Mouse (Mus musculus): ENCODE measurements at regions not wholly inside any gene's neighbourhood (a gene's known extent, or its start where the extent isn't known, plus 50 kb on each side); places are given as distances from the start of the nearest gene placed in this dataset.

DNA sequence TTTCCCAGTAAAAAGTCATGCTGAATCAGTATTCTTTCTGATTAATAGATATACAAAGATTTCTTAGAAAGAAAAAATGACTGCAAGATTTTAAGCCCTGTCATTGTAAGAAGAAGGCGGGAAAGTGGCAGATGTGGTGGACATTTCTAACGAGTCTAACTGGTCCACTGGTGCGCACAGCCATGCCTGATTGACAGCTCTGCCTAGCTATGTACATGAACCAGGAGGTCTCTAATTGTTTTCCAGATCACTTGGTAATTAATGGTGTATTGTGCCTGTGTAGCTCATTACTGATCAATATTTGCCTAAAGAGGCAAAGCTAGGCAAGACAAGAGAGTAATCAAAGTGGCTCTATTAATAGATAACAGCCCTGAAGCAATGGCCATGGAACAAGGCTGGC lies 227.5 kb upstream of the Ndst3 start:
- DNase-seq (ENCODE audit: low spot score in 2 of 2): no peak

DNA sequence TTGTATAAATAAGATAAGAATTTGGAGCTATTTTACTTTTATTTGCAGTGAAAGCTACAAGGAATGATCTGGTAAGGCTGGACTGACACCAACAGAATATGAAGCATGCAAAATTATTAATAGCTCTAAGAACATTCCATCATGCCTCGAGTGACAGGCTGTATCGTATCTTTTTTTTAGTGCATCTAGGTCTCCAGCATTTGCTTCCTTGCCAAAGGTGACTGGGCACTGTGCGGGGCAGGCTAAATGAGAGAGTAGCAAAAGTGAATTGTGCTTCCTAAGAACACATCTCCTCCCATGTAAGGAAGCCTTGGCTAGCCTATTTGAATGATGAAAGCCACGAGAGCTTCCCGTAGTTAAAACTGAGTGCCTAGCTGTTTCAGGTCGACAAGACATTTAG lies 261.5 kb upstream of the Ndst3 start:
- no peak for DNase-seq (ENCODE audit: low spot score in 2 of 2)

DNA sequence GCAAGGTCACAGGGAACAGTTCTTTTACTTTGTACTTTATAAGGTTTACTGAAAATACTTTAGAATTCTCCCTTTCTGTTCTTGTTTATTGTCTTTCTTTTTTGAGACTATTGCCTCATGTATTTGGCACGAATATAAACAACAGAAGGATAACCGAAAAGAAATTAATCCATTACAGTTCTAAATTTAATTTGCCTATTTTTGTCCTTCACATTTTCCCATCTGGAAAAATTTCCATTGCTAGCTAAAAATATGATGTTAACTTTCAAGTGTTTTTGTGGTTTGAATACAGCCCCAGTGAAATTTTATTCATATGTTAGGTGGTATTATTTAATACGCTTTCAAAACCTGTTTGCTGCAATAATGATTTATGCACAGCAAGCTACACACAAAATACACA lies 276.7 kb upstream of the Ndst3 start:
- no peak for DNase-seq (ENCODE audit: low spot score in 2 of 2)

DNA sequence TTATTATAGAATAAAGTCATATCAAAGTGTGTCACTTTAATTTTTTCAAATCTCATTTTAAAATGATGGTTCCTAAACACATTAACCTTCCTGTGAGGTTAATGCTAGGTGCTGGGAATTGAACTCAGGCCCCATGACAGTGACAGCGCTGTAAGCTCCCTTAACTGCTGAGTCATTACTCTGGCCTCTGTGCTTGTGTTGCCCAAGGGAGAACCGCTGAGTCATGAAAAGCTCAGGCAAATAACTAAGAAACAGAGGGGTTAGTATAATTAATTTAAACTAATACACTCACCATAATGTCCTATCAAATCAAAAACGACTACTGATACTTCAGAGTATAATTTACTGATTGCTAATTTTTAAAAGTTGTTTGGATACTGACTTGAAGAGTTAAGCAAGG lies 281.7 kb upstream of the Ndst3 start:
- no peak for DNase-seq (ENCODE audit: low spot score in 2 of 2)

DNA sequence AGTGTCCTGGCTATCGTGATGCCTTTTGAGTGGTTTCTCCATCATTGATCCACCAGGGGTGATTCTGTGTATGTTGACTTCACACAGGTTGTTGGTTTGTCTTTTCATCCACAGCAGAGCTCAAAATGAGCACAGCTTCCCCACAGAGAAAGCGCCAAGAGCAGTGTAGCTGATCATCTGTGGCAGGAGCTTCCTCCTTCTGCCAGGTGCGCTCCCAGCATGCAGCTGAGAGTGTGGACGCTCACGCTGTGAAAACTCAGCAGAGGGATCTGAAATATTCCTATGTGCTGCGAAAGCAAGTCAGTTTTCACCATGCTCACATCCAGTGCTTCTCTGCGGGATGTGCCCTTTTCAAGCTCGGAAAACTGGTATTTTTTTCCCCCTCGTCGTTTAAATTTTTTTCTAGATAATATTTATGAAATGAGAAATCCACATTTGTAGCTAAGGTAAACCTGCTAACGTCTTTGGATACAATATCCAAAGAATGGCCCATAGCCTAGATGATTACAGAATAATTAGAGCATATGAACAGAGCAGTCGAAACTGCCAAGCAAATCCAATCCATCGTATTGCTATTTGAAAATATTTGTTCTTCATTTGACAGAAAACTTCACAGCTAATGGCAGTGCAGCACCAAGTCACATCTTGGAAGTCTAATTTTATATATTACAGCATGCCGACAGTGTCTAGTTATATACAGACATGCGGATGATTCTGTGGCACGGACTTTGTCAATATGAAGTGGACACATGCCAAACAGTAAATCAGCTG lies 283.3 kb upstream of the Ndst3 start:
- DNase-seq (ENCODE audit: low spot score in 2 of 2): no peak

DNA sequence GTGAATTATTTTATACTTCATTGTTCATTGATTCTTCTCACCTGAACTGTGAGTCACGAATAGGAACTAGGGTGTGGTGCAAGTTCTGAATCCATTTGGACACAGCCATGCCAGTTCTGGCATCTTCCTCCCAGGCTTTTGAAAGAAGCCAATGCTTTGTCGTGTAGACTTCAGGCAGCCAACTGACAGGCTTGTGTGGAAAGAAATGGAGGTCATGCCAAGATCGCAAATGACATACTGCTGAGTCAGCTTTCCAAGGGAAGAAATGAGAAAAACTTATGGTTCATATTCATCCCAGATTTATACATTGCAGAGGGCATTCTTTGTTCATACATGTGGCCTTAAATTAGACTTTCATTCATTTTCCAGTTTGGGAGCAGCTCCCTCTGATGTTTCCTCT lies 285.8 kb upstream of the Ndst3 start:
- no peak for DNase-seq (ENCODE audit: low spot score in 2 of 2)

DNA sequence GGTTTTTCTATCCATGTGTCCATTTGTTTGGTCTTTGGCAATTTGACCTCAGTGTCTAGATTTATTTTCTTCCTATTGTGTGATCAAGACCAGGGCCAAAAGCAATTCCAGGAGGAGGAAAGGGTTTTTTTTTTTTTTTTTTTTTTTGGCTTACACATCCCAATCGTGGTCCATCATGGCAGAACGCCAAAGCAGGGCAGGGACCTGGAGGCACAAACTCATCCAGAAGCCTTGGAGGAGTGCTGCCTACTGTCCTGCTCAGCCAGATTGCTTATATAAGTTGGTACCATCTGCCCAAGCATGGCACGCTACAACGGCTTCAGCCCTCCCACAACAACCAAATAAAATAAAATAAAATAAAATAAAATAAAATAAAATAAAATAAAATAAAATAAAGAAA lies 286.5 kb upstream of the Ndst3 start:
- DNase-seq (ENCODE audit: low spot score in 2 of 2): no peak

DNA sequence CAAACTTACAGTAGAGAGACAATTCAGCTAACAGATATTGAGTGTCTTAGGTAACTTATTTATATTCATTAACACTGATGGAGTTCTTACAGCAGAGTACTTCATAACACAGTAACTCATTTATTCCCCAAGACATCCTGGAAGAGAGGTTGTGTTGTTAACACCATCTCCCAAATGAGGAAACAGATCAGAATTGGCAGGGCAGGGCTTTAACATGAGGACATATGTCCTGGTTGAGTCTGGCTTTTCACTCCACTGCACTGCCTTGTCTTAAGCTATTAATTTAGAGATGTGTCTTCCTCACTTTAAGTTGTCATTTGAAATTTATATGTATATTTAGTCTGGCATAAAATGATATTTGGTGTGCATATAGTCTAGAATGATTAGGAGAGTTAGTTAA lies 292.4 kb upstream of the Ndst3 start:
- no peak for DNase-seq (ENCODE audit: low spot score in 2 of 2)

DNA sequence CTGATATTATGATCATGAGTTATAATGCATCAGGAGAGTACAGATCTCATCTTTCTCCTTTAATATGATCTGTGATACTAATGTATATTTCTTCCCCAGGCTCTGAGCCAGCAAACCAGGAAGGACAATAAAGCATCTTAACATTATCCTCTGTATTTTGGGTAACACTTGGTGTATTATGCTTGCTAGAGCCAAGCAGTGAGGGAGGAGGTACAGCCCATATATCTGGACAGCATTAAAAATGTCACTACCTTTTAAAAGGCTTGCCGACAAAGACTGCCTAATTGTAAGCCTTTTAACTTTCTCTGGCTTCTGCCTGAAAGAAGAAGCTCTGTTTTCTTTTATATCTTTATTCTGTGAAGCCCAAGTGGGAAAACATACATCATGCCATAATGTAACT lies 292.9 kb upstream of the Ndst3 start:
- no peak for DNase-seq (ENCODE audit: low spot score in 2 of 2)

DNA sequence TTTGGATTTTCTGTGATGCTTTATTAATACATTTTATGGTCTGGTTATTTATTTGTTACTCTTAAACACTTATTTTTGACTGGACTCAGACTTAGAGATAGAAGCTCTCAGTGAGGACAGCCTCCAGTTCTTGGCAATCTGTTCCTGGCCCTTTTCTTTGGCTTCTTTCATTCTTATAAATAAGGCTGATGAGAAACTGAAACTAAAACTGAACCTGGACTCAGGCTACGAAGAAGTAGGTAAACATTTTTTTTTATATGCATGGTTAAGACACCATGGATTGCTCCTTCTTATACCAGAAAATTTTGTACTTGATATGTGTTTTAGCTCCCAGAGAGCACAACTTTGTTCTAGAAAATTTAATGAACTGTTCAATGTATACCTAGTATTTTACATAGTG lies 293.4 kb upstream of the Ndst3 start:
- no peak for DNase-seq (ENCODE audit: low spot score in 2 of 2)

DNA sequence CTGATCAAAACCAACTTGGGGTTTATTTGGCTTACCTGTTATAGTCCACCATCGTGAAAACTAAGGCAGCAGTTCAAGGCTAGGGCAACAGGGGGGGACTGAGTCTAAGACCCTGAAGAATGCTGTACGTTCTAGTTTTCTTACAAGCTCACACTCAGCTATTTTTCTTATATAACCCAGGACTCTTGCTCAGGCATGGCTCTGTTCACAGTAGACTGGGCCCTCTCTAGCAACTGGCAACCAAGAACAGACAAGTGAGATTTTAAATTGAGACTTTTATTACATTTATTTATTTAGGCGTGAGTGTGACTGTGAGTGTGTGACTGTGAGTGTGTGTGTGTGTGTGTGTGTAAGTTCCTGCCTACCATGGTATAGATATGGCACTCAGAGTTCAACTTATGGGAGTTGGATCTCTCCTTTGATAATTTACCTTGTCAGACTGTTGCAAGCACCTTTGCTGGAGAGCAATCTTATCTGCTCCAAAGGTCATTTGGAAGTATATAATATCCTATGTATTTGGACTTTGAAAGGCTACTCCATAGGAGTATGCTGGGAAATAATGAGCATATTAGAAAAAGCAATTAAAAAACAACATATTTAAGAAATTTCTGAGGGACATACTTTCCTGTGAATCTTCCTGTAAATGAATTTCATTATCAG lies 309.4 kb upstream of the Ndst3 start:
- no peak for DNase-seq (ENCODE audit: low spot score in 2 of 2)

DNA sequence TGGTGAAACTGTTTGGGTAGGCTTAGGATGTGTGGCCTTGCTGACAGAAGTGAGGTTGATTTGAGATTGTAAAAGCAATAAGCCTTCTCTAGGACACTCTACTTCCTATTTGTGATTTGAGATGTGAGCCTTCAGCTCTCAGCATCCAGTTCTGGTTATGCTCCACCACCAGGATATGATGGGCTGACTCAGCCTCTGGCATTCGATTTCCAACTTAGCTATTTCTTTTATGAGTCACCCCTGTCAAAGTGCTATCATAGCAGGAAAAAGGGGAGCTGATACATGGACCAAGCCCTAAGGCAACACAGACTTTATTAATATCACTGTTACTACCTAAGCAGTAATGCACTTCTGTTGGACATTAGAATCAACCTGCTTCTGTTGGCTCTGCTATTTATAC lies 310.2 kb upstream of the Ndst3 start:
- DNase-seq (ENCODE audit: low spot score in 2 of 2): no peak

DNA sequence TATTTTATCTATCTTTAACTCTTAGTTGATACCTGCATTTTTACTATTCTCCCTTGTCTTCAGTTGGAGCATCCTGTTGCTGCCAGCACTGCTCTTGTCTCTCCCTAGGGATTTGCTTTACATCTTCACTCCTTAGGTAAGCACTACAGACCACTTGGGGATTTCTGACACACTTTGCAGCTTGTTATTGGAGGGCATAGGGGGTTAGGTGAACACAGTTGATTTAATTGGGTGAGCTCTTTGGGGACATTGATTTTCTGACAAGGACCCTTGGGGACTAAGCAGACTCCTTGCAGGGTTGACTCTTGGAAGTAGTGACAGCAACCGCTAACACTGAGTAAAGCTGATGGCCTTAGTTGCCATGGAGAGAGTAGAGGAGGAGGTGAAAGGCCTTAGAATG lies 309.0 kb upstream of the Tram1l1 start:
- DNase-seq (ENCODE audit: low spot score in 2 of 2): no peak

DNA sequence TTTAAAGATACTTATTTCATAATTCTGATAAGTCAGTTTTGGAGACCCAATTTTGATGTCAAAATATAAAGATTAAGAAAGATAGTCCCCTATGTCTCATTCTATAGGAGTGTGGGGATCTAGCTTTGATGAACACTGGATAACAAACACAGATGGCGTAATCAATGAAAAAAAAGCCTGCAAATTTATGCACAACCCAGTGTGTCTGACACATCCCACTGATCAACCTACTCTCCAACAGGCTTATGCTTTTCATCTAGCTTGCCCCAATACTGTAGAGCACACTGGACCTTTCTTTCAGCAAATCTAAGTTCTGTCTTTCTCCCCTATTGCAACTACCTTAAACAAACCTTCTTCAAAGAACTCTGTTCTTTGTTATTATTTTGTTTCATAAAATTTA lies 302.0 kb upstream of the Tram1l1 start:
- no peak for DNase-seq (ENCODE audit: low spot score in 2 of 2)

DNA sequence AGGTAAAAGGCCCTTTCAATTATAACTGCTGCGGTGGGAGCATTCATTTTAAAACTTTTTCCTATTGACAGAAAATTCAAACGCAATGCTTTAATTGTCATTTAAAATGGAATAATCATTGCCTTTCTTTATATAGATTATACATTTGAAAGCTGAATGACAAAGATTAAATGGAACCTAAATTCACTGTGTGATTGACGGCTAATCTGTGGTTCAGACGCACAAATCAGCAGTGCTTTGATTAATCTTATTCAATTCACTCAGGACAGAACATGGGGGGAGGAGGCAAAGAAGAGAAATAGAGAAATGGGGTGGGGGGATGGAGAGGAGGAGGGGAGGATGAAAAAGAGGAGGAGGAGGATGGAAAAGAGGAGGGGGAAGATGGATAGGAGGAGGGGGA lies 294.5 kb upstream of the Tram1l1 start:
- no peak for DNase-seq (ENCODE audit: low spot score in 2 of 2)

DNA sequence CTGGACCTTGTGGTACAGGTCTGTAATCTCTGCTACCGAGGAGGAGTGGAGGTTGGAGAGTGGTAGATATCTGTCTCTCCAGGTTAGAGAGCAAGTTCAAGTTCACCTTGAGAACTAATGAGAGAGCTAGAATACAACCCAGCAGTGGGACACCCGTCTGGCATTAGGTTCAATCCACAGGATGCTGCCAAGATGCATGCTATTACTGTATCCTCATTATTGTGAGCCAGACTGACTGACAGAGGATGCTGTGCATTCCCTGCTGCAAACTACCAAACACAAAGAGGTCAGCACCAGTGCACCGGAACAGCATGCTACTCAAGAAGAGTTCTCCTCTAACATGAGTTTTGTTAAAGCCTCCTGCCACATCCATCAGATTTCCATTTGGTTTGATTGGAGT lies 253.6 kb upstream of the Tram1l1 start:
- no peak for DNase-seq (ENCODE audit: low spot score in 2 of 2)

DNA sequence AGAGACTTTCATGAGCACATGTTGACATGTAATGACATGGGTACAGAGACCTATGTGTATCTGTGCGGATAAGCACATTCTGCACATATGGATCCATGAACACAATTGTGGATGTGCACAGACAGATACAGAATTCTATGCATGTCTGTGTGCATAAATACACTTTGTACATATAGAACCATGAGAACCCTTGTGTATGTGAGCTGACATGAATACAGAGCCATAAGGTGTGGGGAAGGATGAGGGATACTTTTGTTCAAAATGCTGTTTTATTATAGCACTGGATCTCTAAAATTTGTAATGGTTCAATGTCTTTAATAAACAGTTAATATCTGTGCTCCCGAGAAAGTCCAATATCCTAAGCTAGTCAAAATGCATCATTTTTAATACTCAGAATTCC lies 253.1 kb upstream of the Tram1l1 start:
- no peak for DNase-seq (ENCODE audit: low spot score in 2 of 2)

DNA sequence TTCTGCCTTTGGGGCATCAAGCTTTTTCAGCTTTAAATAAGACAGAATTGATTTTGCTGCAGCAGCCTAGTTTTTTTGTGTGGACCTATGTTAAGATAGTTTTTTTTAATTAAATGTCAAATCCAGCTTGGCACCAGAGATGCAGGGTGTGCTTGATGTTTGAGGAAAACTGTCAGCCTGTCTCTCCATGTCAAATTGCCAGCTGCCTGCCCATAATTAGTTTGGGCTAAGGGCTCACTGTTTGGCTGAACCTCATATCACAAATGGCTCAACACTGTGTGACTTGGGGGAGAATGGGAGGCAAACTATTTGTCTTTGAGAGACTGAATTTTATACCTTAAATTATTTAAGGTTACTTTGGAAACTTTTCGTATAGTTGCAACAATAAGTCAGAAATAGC lies 252.7 kb upstream of the Tram1l1 start:
- no peak for DNase-seq (ENCODE audit: low spot score in 2 of 2)

DNA sequence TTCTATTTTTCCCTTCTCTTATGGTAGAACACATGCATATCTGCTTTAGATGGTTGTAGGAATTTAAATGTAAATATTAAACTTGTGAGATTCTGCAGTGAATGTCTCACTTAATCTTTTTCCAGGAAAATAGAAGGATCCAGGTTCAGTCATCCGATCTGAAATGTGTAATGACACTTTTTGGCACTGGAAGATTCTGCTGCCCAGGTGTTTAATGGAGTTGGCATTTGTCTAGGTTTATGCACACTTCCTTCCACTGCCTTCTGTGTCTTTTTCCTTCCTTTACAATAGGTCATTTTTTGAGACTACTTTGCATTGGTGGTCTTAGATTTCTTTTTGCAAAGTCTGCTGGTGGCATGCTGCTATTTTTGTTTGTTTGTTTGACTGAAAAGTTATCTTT lies 251.5 kb upstream of the Tram1l1 start:
- DNase-seq (ENCODE audit: low spot score in 2 of 2): no peak

DNA sequence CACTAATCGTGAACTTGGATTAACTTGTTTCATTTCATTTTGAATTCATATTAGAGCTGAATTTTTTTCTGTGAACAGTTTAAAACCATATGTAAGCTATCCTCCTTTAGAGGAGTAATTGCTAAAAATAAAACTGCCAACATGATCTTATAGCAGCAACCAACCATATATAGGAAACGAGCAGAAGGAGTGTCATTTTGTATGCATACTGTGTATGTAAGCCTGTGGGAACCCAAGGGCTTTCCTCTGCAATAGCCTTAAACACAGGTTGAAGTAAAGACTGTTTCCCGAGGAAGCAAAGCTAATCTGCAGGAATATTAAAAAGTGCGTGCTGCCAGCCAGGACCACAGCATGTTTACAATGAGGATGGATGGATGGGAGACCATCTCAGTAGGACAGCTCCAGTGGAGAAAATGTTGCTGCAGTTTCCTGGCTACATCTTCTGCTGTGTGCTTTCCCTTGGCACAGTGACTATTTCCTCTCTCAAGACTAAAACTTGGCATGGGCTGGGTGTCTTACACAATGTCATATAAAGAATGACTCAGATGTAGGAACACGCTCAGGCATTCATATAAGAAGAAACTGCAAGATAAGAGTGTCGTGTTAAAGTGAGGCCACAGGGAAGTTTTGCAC lies 244.6 kb upstream of the Tram1l1 start:
- DNase-seq (ENCODE audit: low spot score in 2 of 2): peak; percentile 11 to 19

DNA sequence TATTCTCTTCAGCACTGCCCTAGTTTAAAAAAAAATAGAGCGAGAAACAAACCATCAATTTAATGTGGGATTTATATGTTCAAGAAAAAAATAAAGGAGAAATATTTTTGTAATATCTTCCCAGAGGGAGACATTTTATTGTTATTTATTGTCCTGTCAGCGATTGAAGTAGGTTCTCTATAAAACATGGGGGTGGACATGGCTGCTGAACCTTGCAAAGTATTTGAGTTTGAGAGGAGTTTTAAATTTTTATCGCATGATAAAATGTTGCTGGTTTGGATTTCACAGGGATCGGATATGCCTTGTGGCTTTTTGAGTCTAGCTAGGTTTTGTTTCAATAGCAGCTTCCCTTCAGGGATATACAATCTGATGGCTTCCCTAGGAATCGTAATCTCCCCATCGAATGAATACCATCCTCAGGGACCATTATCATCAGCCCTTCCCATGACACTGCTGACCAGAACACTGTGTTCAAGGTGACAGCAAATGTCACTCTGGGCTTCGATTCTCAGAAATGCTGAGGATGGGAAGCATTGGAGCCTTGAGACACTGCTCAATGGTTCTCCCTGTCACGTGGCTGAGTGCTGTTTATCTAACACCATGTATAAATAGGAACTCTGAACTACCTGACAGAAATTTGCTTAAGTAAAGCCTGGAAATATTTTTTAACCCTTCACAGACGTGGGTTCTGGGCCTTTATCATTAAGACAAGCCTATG lies 228.1 kb upstream of the Tram1l1 start:
- DNase-seq (ENCODE audit: low spot score in 2 of 2): no peak

DNA sequence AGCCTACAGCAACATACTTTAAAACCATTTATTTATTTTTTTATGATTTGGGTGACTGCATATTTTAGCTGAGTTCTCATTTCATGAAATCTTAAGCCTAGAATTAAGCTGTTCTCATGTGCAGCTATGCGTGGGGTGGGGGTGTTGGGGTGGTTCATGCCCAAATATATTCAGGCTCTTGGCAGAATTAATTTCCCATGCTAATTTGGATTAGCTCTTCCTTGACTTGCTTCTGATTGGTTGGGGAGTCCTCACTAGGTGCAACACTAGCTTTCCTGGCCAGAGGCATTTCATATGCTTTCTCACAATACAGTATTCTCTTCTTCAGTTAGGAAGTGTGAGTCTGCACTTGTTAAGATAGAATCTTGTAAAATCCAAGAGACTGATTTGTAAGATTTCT lies 206.7 kb upstream of the Tram1l1 start:
- DNase-seq (ENCODE audit: low spot score in 2 of 2): no peak

DNA sequence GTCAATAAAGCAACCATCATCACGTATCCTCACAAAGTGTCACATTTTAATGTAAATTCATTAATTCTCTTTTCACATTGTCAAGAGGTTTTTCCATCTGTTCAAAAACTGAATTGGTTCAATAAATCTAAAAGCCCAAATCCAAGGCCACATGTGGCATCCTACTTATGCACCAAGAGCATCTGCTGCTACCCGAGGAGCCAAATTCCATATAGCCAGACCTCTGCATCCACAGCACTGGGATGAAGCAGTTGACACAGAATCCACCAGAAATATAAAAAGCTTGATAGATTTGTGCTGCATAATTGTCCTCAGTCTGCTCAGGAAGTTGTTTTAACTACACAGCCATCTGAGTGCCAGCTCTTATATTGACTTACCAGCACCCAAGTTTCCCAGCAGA lies 164.4 kb upstream of the Tram1l1 start:
- DNase-seq (ENCODE audit: low spot score in 2 of 2): no peak
